Mouse (Mus musculus): ENCODE results near the gene S1pr2. TPM values are rescaled to one million over a fixed set of nuclear protein-coding genes. Genes with fewer than 3 reads are reported as not detected.

Gene S1pr2
- polyA plus RNA-seq, 1 experiment: 6.0 TPM

DNA sequence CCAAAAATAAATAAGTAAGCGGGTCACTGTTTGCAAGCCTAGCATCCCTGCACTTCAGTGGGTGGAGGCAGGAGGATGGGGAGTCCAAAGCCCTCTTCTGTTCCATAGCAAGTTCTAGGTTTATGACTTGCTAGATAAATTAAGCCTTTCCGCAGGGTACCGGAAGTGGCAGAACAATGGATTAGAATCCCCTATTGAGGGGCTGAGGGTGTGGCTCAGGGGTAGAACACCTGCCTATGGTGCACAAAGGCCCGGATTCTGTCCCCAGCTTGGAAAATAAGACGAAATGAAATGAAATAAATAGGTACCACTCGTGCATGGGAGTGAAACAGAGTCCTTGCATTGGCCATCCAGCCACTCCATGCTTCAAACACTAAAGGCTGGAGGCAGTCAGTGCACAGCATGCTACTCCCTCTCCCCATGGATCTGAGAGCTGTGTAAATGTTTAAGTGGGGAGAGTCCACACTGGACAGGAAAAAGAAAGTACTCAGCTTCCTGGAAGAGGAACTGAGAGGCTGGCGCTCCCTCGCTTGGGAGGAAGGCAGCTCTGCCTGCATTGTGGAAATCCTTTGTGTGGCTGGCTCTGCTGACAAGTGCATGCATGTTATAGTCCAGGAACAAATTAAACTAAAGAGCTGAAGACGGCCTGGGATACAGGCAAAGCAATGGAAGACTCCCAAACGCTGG is 2.0 kb upstream of the S1pr2 start:
- DNase-seq (ENCODE audit: low read depth): no peak
- no peak for TF ChIP-seq CTCF (IDR thresholded peaks at IDR 0.05; ENCODE audit: borderline replicate concordance, extremely low read depth, insufficient read depth, insufficient read length)
- TF ChIP-seq POLR2A (IDR thresholded peaks at IDR 0.05; ENCODE audit: borderline replicate concordance, extremely low read depth, insufficient read depth, insufficient read length, poor library complexity, severe bottlenecking): no peak

DNA sequence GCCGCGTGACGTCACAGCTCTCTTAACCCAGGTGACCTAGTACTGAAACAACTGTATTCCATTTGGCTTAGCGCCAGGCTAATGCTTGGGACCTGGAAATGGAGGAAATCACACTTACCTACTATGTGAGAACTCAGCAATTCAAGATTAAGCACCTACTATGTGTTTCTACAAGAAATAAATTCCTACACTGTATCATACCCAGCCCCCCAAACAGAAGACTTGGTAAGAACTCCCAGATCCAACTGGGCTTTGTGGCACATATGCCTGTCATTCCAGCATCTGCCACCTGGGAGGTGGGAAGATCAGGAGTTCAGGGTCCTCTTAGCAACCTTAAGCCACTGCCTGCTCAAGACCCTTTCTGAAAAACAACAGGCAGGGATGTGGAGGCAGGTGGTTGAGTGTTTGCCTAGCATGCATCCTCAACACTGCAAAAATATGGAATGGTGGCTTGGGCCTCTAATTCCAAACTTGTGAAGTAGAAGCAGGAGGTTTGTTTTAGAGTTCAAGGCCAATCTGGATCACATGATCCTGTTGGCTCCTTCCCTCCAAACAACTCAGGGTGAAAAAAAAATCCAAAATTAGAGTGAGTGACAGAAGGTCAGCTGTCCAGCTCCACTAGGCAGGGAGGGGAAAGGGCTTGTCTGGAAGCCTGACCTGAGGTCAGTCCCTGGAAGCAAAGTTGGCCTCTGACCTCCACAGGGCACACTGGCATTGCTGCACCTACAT is 544 bp upstream of the S1pr2 start:
- TF ChIP-seq POLR2A (IDR thresholded peaks at IDR 0.05; ENCODE audit: borderline replicate concordance, extremely low read depth, insufficient read depth, insufficient read length, poor library complexity, severe bottlenecking) (no peak), CTCF (IDR thresholded peaks at IDR 0.05; ENCODE audit: borderline replicate concordance, extremely low read depth, insufficient read depth, insufficient read length) (no peak)

DNA sequence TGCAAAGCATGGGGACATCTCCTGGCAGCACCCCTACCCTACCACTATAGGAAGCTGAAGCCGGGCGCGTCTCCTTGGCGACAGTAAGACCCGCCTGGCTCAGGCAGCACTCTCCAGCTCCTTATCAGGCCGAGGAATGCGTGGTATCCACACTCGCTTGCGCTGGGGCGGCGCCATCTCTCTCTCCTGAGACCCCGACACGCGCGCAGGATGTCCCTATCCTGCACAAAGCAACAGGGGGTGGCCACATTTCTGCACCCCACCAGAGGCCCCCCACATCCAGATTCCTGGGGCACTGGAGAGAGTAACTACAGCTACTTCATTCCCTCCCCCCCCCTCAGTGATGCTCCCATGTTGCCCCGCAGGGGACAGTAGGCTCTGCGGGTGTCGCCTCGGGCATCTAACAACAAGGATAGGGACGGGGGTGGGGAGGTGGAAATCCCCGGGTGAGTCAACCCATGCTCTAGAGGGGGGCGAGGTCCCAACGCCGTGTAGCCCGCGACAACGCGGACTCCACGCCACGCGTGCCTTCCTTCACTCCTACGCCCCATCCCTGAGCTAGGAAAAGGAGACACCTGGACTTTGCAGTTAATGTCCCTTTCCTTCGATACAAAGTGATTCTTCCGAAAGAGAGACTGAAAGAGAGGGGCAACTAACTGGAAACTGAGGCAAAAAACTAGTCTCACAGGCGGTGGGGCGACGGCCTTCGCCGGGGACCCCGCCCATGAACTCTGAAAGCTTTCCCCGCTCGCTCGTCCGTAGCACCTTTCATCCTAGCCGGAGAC is 958 bp downstream of the S1pr2 start:
- TF ChIP-seq CTCF (IDR thresholded peaks at IDR 0.05; ENCODE audit: borderline replicate concordance, extremely low read depth, insufficient read depth, insufficient read length) (no peak), POLR2A (IDR thresholded peaks at IDR 0.05; ENCODE audit: borderline replicate concordance, extremely low read depth, insufficient read depth, insufficient read length, poor library complexity, severe bottlenecking) (no peak)
- peak; percentile 68 for DNase-seq (ENCODE audit: low read depth)

More for the DNA sequence above, 544 bp upstream of the S1pr2 start:
- no peak for DNase-seq (ENCODE audit: low read depth)

DNA sequence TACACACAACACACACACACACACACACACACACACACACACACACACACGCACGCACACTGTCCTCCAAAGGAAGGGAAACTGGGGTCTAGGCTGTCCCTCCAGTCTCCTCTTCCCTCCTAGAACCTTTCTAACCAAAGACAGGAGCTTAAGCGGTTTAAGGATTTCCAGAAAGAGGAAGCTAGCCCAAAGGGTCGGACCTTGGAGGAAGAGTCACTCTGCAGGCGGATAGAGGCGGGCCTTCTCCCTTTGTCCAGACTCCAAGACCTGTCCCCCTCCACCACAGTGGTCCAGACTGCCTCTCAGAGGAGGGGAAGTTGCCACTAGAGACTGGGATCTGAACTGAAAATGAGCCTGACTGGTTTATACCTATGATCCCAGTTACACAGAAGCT is 2.9 kb downstream of the S1pr2 start:
- peak; percentile 1 for DNase-seq (ENCODE audit: low read depth)
- no peak for TF ChIP-seq POLR2A (IDR thresholded peaks at IDR 0.05; ENCODE audit: borderline replicate concordance, extremely low read depth, insufficient read depth, insufficient read length, poor library complexity, severe bottlenecking)

DNA sequence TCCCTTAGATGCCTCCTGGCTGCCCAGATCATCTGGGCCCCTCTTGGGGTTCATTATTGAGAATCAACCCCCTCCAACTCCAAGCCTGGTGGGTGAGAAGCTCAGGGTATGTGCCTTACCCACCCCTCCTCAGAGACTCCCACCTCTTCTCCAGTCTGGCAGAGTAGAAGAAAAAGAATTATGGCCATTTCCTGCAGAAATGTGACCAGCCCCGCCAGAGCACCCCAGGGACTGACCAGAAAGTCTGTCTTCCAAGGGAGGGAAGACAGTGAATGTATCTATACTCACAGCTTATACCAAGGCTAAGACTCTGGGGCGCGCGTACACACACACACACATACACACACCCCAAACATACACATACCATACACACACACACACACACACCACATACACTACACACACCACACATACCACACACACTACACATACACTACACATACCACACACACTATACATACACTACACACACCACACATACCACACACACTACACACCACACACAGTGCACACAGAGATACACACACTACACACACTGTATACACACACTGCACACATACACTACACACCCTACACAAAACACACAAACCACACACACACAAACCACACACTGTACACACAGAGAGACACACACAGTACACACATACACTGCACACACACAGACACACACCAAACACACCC is 3.4 kb downstream of the S1pr2 start:
- no peak for TF ChIP-seq CTCF (IDR thresholded peaks at IDR 0.05; ENCODE audit: borderline replicate concordance, extremely low read depth, insufficient read depth, insufficient read length)
- TF ChIP-seq POLR2A (IDR thresholded peaks at IDR 0.05; ENCODE audit: borderline replicate concordance, extremely low read depth, insufficient read depth, insufficient read length, poor library complexity, severe bottlenecking): no peak
- no peak for DNase-seq (ENCODE audit: low read depth)

DNA sequence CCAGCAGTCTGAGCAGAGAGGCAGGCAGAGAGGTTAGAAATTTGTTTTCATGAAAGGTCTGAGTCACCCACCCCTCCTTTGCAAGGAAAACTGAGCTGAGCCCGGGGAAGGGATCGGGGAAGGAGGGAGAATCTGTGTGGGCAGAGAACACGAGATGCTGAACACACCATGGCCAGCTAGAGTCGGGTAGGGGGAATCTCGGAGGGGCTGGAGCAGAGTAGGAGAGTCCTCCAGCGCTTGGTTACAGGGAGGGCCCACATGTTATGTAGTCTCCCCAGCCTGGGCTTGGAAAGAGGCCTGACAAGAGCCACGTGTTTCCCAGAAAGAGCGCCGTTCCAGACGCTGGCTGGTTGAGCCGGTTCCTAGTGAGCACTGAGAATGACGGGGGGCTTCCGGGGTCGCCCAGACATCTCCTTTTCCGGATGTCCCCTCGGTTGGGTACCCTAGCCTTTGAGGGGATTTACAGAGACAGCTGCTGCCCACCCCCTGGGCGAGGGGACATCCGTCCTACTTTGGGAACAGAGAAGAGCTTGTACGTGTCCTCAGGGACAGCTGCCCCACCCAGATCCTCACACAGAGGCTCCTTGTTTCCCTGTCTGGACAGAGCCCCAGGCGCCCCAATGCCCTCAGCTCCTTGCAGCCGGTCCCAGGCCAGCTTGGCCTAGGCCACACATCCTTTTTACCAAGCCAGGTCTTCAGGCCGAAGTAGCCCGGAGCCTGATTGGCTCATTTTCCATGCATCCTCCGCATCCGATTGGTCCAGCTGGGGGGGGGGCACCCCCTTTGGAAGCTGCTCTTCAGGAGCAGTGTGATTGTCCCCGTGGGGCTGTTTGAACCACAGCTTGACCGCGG is 4.2 kb downstream of the S1pr2 start:
- no peak for TF ChIP-seq CTCF (IDR thresholded peaks at IDR 0.05; ENCODE audit: borderline replicate concordance, extremely low read depth, insufficient read depth, insufficient read length)
- TF ChIP-seq POLR2A (IDR thresholded peaks at IDR 0.05; ENCODE audit: borderline replicate concordance, extremely low read depth, insufficient read depth, insufficient read length, poor library complexity, severe bottlenecking): no peak
- peak; percentile 32 for DNase-seq (ENCODE audit: low read depth)

DNA sequence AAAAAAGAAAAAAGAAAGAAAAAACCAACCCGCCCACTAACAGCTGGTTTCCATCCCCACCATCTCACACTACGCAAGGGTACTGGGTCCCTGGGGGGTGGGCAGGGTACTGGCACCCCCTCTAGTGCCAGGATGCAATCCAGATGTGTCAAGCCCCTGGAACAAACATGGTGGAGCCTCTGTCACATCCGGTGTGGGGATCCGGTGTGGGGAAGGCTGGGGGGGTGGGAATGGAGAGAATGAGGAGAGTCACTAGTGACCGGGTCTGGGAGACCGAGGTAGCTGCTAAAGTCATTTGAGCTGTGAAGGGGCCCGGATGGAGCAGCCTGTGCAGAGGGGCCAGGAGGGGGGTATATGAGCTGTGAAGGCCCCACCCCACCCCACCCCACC is 4.8 kb downstream of the S1pr2 start:
- DNase-seq (ENCODE audit: low read depth): no peak
- TF ChIP-seq CTCF (IDR thresholded peaks at IDR 0.05; ENCODE audit: borderline replicate concordance, extremely low read depth, insufficient read depth, insufficient read length) (no peak), POLR2A (IDR thresholded peaks at IDR 0.05; ENCODE audit: borderline replicate concordance, extremely low read depth, insufficient read depth, insufficient read length, poor library complexity, severe bottlenecking) (no peak)

DNA sequence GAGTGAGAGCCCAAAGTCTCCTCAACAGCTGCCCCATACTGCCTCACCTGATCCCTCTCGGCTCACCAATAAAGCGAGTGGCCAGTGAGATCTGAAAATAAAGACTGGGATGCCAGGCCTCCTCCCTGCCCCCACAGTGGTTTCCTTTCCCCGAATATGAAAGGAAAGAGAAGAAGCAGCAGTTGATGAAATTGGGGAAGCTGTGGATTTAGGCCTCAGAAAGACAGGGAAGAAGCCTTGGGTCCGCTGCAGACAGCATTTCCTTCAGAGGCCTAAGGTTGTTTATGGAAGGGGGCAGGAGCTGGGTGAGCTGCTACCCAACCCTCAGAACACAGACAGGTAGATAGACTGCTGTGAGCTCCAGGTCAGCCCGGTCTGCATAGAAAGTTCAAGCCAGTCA is 9.8 kb downstream of the S1pr2 start:
- DNase-seq (ENCODE audit: low read depth): no peak
- TF ChIP-seq POLR2A (IDR thresholded peaks at IDR 0.05; ENCODE audit: borderline replicate concordance, extremely low read depth, insufficient read depth, insufficient read length, poor library complexity, severe bottlenecking) (no peak), CTCF (IDR thresholded peaks at IDR 0.05; ENCODE audit: borderline replicate concordance, extremely low read depth, insufficient read depth, insufficient read length) (no peak)

DNA sequence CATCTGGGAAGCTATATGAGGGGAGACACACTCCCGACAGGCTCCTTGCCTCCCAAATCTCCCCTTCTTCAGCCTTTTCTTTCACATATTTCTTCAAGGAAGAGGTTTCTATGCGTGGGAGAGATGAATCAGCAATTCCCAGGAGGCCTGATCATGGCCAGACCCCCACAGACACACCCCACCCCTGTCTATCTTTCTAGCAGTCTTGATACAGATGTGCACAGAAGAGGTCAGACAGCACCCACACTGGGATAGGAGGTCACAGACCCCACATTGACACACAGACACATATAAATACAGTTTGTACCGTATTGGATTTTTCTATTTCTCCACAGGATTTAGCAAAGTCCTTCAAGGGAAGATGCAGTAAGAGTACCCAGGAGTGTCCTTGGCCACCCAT is 10.6 kb downstream of the S1pr2 start:
- TF ChIP-seq POLR2A (IDR thresholded peaks at IDR 0.05; ENCODE audit: borderline replicate concordance, extremely low read depth, insufficient read depth, insufficient read length, poor library complexity, severe bottlenecking) (no peak), CTCF (IDR thresholded peaks at IDR 0.05; ENCODE audit: borderline replicate concordance, extremely low read depth, insufficient read depth, insufficient read length) (no peak)
- no peak for DNase-seq (ENCODE audit: low read depth)

DNA sequence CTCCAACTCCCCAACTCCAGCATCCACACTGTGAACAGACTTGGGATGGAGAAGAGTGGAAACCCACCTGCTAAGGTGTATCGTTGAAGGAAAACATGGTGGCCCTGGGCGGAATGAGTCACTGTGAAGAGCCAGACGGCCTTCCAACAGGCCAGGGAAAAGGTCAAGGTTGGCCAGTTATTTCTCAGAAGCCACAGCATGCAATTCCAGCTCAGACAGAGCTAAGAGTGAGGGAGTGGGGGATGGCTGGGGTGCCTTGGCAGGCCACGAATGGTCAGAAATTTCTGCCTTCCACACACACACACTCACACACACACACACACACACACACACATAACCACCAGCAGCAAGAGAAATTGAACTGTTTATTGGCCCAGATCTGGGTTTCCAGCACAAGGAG is 11.0 kb downstream of the S1pr2 start:
- DNase-seq (ENCODE audit: low read depth): no peak
- TF ChIP-seq CTCF (IDR thresholded peaks at IDR 0.05; ENCODE audit: borderline replicate concordance, extremely low read depth, insufficient read depth, insufficient read length): no peak
- no peak for TF ChIP-seq POLR2A (IDR thresholded peaks at IDR 0.05; ENCODE audit: borderline replicate concordance, extremely low read depth, insufficient read depth, insufficient read length, poor library complexity, severe bottlenecking)
